Mouse (Mus musculus): Measurements from ENCODE around the gene Ang2.

The Ang2 gene

GRCm38 (mm10) chr14:51150206-51150831 is 48.6 kb downstream of the Ang2 start:
- DNase-seq = no peak

- DNase-seq = no peak
Measured at GRCm38 (mm10) chr14:51149164-51149563, 49.8 kb downstream of the Ang2 start.

- DNase-seq = no peak
Measured at GRCm38 (mm10) chr14:51148006-51148405, 50.9 kb downstream of the Ang2 start.

GRCm38 (mm10) chr14:51146685-51147084 is 52.3 kb downstream of the Ang2 start, which contains the start of gene Rnase1:
Gene Rnase1, minus strand, starts transcription at chr14:51146785.
- no peak for DNase-seq

- no peak for DNase-seq
Measured at GRCm38 (mm10) chr14:51145521-51145920, 53.4 kb downstream of the Ang2 start.
